Mouse (Mus musculus): Measurements from ENCODE around the gene Hist1h4j. TPM values are rescaled to one million over a fixed set of nuclear protein-coding genes. Genes with fewer than 3 reads are reported as not detected.

The Hist1h4j gene
- polyA plus RNA-seq, 1 experiment from 2014 or later = 1.4 TPM

GRCm38 (mm10) chr13:21722993-21723836 lies 11.6 kb upstream of the Hist1h4j start:
- DNase-seq (ENCODE audit: low spot score) (peak; percentile 46), ATAC-seq (ENCODE audit: insufficient read depth, low FRiP score, low TSS enrichment) (no peak)
- H3K4me3 ChIP-seq (ENCODE audit: low read depth, low read length) = no peak overlapping the region; the same call in 1 of the 2 replicates
- H3K27me3 ChIP-seq (ENCODE audit: control insufficient read depth, insufficient read depth, low read length) = no peaks in the 10 kb centered on the region
- peak overlapping the region; percentile 61; the same call in 1 of the 2 replicates for H3K9ac ChIP-seq (ENCODE audit: low read length)
- no peaks in the 10 kb centered on the region for H3K36me3 ChIP-seq (ENCODE audit: control insufficient read depth, insufficient read depth, low read length)
- peaks cover 25% of the 10 kb centered on the region for H3K4me1 ChIP-seq (ENCODE audit: control insufficient read depth, insufficient read depth, low read length)
- H3K4me2 ChIP-seq (ENCODE audit: low read depth) = no peak overlapping the region; the same call in 1 of the 2 replicates
- H3K9me3 ChIP-seq (ENCODE audit: control insufficient read depth, low read length) = no peaks in the 10 kb centered on the region
- no peak overlapping the region for H3K27ac ChIP-seq (ENCODE audit: low read depth, low read length)
- WGBS = 34% methylated on average over 5 of the region's 5 CpGs

GRCm38 (mm10) chr13:21727948-21728572 lies 6.8 kb upstream of the Hist1h4j start:
- no peak overlapping the region for H3K4me3 ChIP-seq (ENCODE audit: low read depth, low read length)
- no peak overlapping the region for H3K4me2 ChIP-seq (ENCODE audit: low read depth)
- H3K9ac ChIP-seq (ENCODE audit: low read length) = no peak overlapping the region
- 20% methylated on average over 10 of the region's 11 CpGs for WGBS
- H3K27ac ChIP-seq (ENCODE audit: low read depth, low read length) = no peak overlapping the region
- H3K36me3 ChIP-seq (ENCODE audit: control insufficient read depth, insufficient read depth, low read length) = no peaks in the 10 kb centered on the region
- no peak for DNase-seq (ENCODE audit: low spot score)
- no peaks in the 10 kb centered on the region for H3K27me3 ChIP-seq (ENCODE audit: control insufficient read depth, insufficient read depth, low read length)
- no peaks in the 10 kb centered on the region for H3K9me3 ChIP-seq (ENCODE audit: control insufficient read depth, low read length)
- peak; percentile 86 for ATAC-seq (ENCODE audit: insufficient read depth, low FRiP score, low TSS enrichment)
- peaks cover 5% of the 10 kb centered on the region; the same call in 1 of the 2 replicates for H3K4me1 ChIP-seq (ENCODE audit: control insufficient read depth, insufficient read depth, low read length)

GRCm38 (mm10) chr13:21729544-21729943 lies 5.3 kb upstream of the Hist1h4j start:
- WGBS = 59% methylated on average over 1 of the region's 1 CpGs
- H3K36me3 ChIP-seq (ENCODE audit: control insufficient read depth, insufficient read depth, low read length) = no peaks in the 10 kb centered on the region
- peaks cover 5% of the 10 kb centered on the region; the same call in 1 of the 2 replicates for H3K4me1 ChIP-seq (ENCODE audit: control insufficient read depth, insufficient read depth, low read length)
- no peak overlapping the region for H3K27ac ChIP-seq (ENCODE audit: low read depth, low read length)
- no peak overlapping the region for H3K4me2 ChIP-seq (ENCODE audit: low read depth)
- ATAC-seq (ENCODE audit: insufficient read depth, low FRiP score, low TSS enrichment) = no peak
- no peak overlapping the region for H3K9ac ChIP-seq (ENCODE audit: low read length)
- H3K9me3 ChIP-seq (ENCODE audit: control insufficient read depth, low read length) = no peaks in the 10 kb centered on the region
- DNase-seq (ENCODE audit: low spot score) = no peak
- no peaks in the 10 kb centered on the region for H3K27me3 ChIP-seq (ENCODE audit: control insufficient read depth, insufficient read depth, low read length)
- H3K4me3 ChIP-seq (ENCODE audit: low read depth, low read length) = no peak overlapping the region

GRCm38 (mm10) chr13:21733466-21733865 lies 1.4 kb upstream of the Hist1h4j start:
- H3K4me3 ChIP-seq (ENCODE audit: low read depth, low read length) = no peak overlapping the region
- no peaks in the 10 kb centered on the region for H3K9me3 ChIP-seq (ENCODE audit: control insufficient read depth, low read length)
- H3K27me3 ChIP-seq (ENCODE audit: control insufficient read depth, insufficient read depth, low read length) = no peaks in the 10 kb centered on the region
- ATAC-seq (ENCODE audit: insufficient read depth, low FRiP score, low TSS enrichment) (0 out of 2 replicates have a peak, but pooled peaks have one; percentile 3), DNase-seq (ENCODE audit: low spot score) (peak; percentile 40)
- no peak overlapping the region for H3K9ac ChIP-seq (ENCODE audit: low read length)
- 65% methylated on average over 5 of the region's 5 CpGs for WGBS
- H3K27ac ChIP-seq (ENCODE audit: low read depth, low read length) = peak overlapping the region; percentile 97
- H3K4me1 ChIP-seq (ENCODE audit: control insufficient read depth, insufficient read depth, low read length) = no peaks in the 10 kb centered on the region
- H3K36me3 ChIP-seq (ENCODE audit: control insufficient read depth, insufficient read depth, low read length) = no peaks in the 10 kb centered on the region
- no peak overlapping the region for H3K4me2 ChIP-seq (ENCODE audit: low read depth)

GRCm38 (mm10) chr13:21734010-21734905 lies 606 bp upstream of the Hist1h4j start:
- WGBS = under 1% methylated on average over 21 of the region's 21 CpGs
- ATAC-seq (ENCODE audit: insufficient read depth, low FRiP score, low TSS enrichment) (peak; percentile 78), DNase-seq (ENCODE audit: low spot score) (peak; percentile 84)

GRCm38 (mm10) chr13:21745006-21745405 lies 10.1 kb downstream of the Hist1h4j start:
- Histone ChIP-seq H3K36me3 (ENCODE audit: control insufficient read depth, insufficient read depth, low read length) (no peaks in the 10 kb centered on the region), H3K9ac (ENCODE audit: low read length) (no peak overlapping the region), H3K27ac (ENCODE audit: low read depth, low read length) (no peak overlapping the region), H3K4me1 (ENCODE audit: control insufficient read depth, insufficient read depth, low read length) (peaks cover 6% of the 10 kb centered on the region; the same call in 1 of the 2 replicates), H3K4me2 (ENCODE audit: low read depth) (no peak overlapping the region), H3K27me3 (ENCODE audit: control insufficient read depth, insufficient read depth, low read length) (no peaks in the 10 kb centered on the region), H3K4me3 (ENCODE audit: low read depth, low read length) (no peak overlapping the region), H3K9me3 (ENCODE audit: control insufficient read depth, low read length) (no peaks in the 10 kb centered on the region)
- 89% methylated on average over 1 of the region's 1 CpGs for WGBS
- no peak for DNase-seq (ENCODE audit: low spot score)
- ATAC-seq (ENCODE audit: insufficient read depth, low FRiP score, low TSS enrichment) = no peak

More at GRCm38 (mm10) chr13:21734010-21734905, 606 bp upstream of the Hist1h4j start:
- H3K27ac ChIP-seq (ENCODE audit: low read depth, low read length) = peak overlapping the region; percentile 97
- no peaks in the 10 kb centered on the region for H3K9me3 ChIP-seq (ENCODE audit: control insufficient read depth, low read length)
- H3K4me2 ChIP-seq (ENCODE audit: low read depth) = peak overlapping the region; percentile 61
- peak overlapping the region; percentile 47 for H3K4me3 ChIP-seq (ENCODE audit: low read depth, low read length)
- no peaks in the 10 kb centered on the region for H3K27me3 ChIP-seq (ENCODE audit: control insufficient read depth, insufficient read depth, low read length)
- H3K9ac ChIP-seq (ENCODE audit: low read length) = peak overlapping the region; percentile 83
- no peaks in the 10 kb centered on the region for H3K4me1 ChIP-seq (ENCODE audit: control insufficient read depth, insufficient read depth, low read length)
- no peaks in the 10 kb centered on the region for H3K36me3 ChIP-seq (ENCODE audit: control insufficient read depth, insufficient read depth, low read length)

- DNase-seq (ENCODE audit: low spot score) = peak; percentile 54
- H3K4me1 ChIP-seq (ENCODE audit: control insufficient read depth, insufficient read depth, low read length) = peaks cover 9% of the 10 kb centered on the region; the same call in 1 of the 2 replicates
- 5% methylated on average over 5 of the region's 5 CpGs for WGBS
Measured at GRCm38 (mm10) chr13:21749387-21750158, 14.7 kb downstream of the Hist1h4j start.

More at GRCm38 (mm10) chr13:21749387-21750158, 14.7 kb downstream of the Hist1h4j start:
- peak overlapping the region; percentile 96 for H3K27ac ChIP-seq (ENCODE audit: low read depth, low read length)
- ATAC-seq (ENCODE audit: insufficient read depth, low FRiP score, low TSS enrichment) = no peak
- H3K36me3 ChIP-seq (ENCODE audit: control insufficient read depth, insufficient read depth, low read length) = no peaks in the 10 kb centered on the region
- peak overlapping the region; percentile 80 for H3K4me2 ChIP-seq (ENCODE audit: low read depth)
- no peaks in the 10 kb centered on the region for H3K27me3 ChIP-seq (ENCODE audit: control insufficient read depth, insufficient read depth, low read length)
- H3K4me3 ChIP-seq (ENCODE audit: low read depth, low read length) = peak overlapping the region; percentile 59
- H3K9ac ChIP-seq (ENCODE audit: low read length) = peak overlapping the region; percentile 66
- H3K9me3 ChIP-seq (ENCODE audit: control insufficient read depth, low read length) = no peaks in the 10 kb centered on the region

All from neural tube, embryonic 11.5 days (tissue).